Mouse (Mus musculus) stomach, adult 2 months (tissue): ENCODE measurements around the gene Zfp788. TPM values are rescaled to one million over a fixed set of nuclear protein-coding genes. Genes with fewer than 3 reads are reported as not detected.

Experiments used
- polyA plus RNA-seq: library from polyadenylated mRNA; depleted of rRNA; stranded (reverse); fragments of >200 nt; gene quantifications from 2 replicates; pipeline ENCODE4 v1.2.3, GENCODE M21; 2012; rRNA removed

Gene Zfp788
- polyA plus RNA-seq = 0.04 TPM in 1 of 2 replicates, not detected in the other

DNA sequence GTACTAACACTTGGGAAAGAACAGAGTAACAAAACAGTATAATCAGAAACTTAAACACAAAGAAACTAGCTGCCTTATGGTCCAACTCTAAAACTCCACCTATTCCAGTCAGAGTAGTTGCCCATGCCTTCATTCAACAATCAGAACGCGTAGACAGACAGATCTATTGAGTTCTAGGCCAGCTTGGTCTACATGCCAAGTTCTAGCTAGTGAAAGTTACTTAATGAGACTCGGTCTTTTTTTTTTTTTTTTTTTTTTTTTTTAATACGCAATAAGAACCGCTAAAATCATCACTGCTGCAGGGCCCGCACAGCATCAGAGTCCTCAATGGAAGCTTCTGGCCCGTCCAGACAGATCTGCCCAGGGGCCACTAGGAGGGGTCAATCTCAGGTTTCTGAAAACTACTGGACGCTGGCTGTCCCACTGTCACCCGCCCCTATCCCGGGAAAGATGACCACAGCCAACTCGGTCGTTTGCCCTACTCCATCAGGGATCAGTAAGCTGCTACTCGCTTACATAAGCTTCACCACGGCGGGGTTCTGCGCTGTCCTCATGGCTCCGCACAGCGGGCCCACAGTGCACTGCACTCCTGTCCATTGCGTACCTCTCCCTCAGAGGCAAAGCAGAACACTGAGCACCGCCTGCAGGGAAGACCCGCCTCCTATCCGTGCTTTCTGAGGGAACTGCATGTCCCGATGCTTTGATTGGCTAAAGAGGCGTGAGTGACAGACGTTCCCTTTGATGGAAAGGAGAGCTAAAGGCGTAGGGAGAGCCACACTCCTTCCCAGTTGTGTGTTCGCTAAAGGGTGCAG, at the start of gene Zfp788:
Gene Zfp788, plus strand, starts transcription at position 795 of the 812 bp plus-strand sequence.

DNA sequence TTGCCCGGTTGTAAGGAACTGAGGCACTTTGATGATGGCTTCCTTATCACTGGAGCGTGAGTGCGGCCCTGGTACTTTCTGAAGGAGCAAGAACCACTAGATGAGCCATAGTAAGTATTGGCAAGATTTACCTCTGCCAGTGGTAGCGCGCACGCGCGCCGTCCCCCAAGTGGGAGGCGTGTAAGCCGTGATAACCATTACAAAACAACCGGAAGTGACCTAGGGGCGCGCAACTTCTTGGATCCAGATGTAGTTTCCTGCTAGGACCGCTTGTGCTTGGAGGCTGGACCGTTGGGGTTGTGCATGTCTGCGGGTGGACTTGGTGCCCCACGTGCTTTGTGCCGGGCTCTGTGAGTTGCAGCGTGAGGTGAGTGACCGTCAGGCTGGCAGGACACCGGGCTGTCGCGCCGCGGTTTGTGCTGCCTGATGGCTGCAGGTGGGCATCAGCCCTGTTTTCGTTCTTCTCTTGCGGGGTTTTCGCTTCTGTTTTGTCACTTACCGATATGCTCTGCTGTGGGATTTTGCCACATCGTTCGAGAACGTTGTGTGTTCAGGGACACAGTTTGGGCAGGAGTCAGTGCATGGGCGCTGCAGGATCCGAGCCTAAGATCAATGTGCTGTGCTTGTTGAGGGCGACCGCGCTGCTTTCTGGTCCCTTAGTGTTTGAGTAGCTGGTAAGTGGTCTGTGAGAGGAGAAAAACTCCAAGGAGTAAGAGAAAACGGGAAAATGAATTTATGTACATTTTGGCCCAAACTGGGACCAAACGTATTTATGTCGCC, 33.8 kb upstream of the Zfp788 start, which contains the start of gene 2610021A01Rik:
Gene 2610021A01Rik, plus strand, starts transcription at position 197 of the 780 bp plus-strand sequence.

Other genes starting within 250 kb of the Zfp788 start
- gene AI987944, start 239.8 kb upstream of the Zfp788 start, polyA plus RNA-seq = 0.58 and 1.2 TPM in 2 replicates
- 0.01 TPM in 1 of 2 replicates, not detected in the other for gene Vmn2r57, start 184.5 kb upstream of the Zfp788 start, polyA plus RNA-seq
- not detected in 2 replicates for gene Gm20449, start 133.8 kb upstream of the Zfp788 start, polyA plus RNA-seq
- 0.54 and 0.68 TPM in 2 replicates for gene AW146154, start 133.3 kb upstream of the Zfp788 start, polyA plus RNA-seq
- not detected in 2 replicates for gene Gm6871, start 59.5 kb upstream of the Zfp788 start, polyA plus RNA-seq
- gene 2610021A01Rik, start 34.0 kb upstream of the Zfp788 start, polyA plus RNA-seq = 0.18 and 0.91 TPM in 2 replicates
- not detected in 2 replicates for gene Vmn2r58, start 239.5 kb downstream of the Zfp788 start, polyA plus RNA-seq